30 mouse cellular contexts compared by ENCODE assay signal in the genomic region with DNA sequence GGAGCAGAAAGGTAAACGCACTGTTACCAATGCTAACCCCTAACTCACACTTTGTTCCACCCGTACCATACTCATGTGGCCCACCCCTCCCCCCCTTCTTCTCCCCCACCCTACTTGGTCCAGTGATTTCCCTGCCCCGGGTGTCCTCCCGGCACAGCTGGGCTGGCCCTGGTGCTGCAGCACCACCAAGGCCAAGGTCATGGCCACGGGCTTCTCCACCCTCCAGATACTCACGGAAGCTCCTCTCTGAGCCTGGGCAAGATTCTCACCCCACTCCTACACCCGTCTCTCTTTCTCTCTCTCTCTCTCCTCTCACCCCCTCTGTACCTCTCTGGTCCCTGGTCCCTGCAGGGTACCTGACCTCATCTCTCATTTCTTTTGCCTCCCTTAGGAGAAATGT. TPM values are rescaled to one million over a fixed set of nuclear protein-coding genes. Genes with fewer than 3 reads are reported as not detected.
DNase-seq lines count a peak whose midpoint lies in the region; ATAC-seq lines count a peak whose summit lies in the region.
"Had no signal": no experiment of that assay in that cellular context is flagged by ENCODE, and none has a peak within 500 bp of the region (broad histone marks: within the 10 kb centered on the region; RNA-seq: fewer than 3 reads in every experiment).

No protein-coding gene starts in this region.

- 0 out of 2 replicates have a peak overlapping the region, but pooled peaks have one; percentile 8 for H3K9ac ChIP-seq in kidney, embryonic 16.5 days (replicated peaks; ENCODE audit: low read length)
- no peak overlapping the region for H3K9ac ChIP-seq in intestine, embryonic 15.5 days
- H3K9ac ChIP-seq: forebrain, postnatal 0 days; heart, embryonic 12.5 days; hindbrain, embryonic 13.5 days; limb, embryonic 15.5 days; liver, embryonic 13.5 days had no signal

- no peaks in the 10 kb centered on the region for H3K9me3 ChIP-seq in kidney, embryonic 16.5 days (ENCODE audit: low read length)
- no peaks in the 10 kb centered on the region for H3K9me3 ChIP-seq in intestine, embryonic 15.5 days
- H3K9me3 ChIP-seq: embryonic facial prominence, embryonic 13.5 days; forebrain, embryonic 10.5 days; G1E; heart, embryonic 12.5 days; hindbrain, embryonic 13.5 days; limb, embryonic 10.5 days; limb, embryonic 15.5 days; liver, embryonic 13.5 days had no signal

- no peak overlapping the region for H3K4me2 ChIP-seq in kidney, embryonic 16.5 days (replicated peaks; ENCODE audit: low read depth, low read length)
- H3K4me2 ChIP-seq in intestine, embryonic 15.5 days (replicated peaks) = no peak overlapping the region
- H3K4me2 ChIP-seq: embryonic facial prominence, embryonic 13.5 days; heart, embryonic 12.5 days; hindbrain, embryonic 13.5 days; limb, embryonic 15.5 days; liver, embryonic 13.5 days had no signal

- 36% methylated on average over 7 of the region's 7 CpGs for WGBS in kidney, embryonic 16.5 days
- 74% methylated on average over 7 of the region's 7 CpGs for WGBS in intestine, embryonic 15.5 days

- peaks cover 44% of the 10 kb centered on the region for H3K36me3 ChIP-seq in kidney, embryonic 16.5 days (ENCODE audit: insufficient read depth, low read length)
- H3K36me3 ChIP-seq in intestine, embryonic 15.5 days = peaks cover 20% of the 10 kb centered on the region

- intact Hi-C loops in gastrocnemius, postnatal 14 days (cut with DNase I; ENCODE audit: low total_unique reads) = no loop called here
- intact Hi-C loops in gastrocnemius, postnatal 36 days (cut with DNase I) = no loop called here

- H3K4me3 ChIP-seq in kidney, embryonic 16.5 days (ENCODE audit: low read length) = no peak overlapping the region
- H3K4me3 ChIP-seq in intestine, embryonic 15.5 days (replicated peaks) = no peak overlapping the region
- H3K4me3 ChIP-seq: embryonic facial prominence, embryonic 13.5 days; forebrain, embryonic 10.5 days; heart, embryonic 12.5 days; hindbrain, embryonic 13.5 days; limb, embryonic 10.5 days; limb, embryonic 15.5 days; liver, embryonic 13.5 days had no signal

- DNase-seq in gastrocnemius, postnatal 14 days = peak; percentile 7
- DNase-seq in gastrocnemius, postnatal 36 days = no peak
- DNase-seq in kidney, adult 11 months = no peak
- peak; percentile 77 for DNase-seq in adrenal gland, postnatal 10 days
- DNase-seq in testis, postnatal 10 days (ENCODE audit: low spot score) = peak; percentile 77
- DNase-seq in thymus, postnatal 25 days = no peak
- DNase-seq: cerebellum, adult 11-12 months; cerebellum, postnatal 10 days; forebrain, postnatal 0 days; gastrocnemius, postnatal 10 days; heart, adult 18-20 months; heart, postnatal 4 days; layer of hippocampus, adult 9-11 months; liver, embryonic 13.5 days; lung, adult 18-20 months; lung, postnatal 10 days; midbrain, embryonic 14.5 days; right cerebral cortex, postnatal 4 days had no signal

- no peak overlapping the region for H3K27ac ChIP-seq in kidney, embryonic 16.5 days (ENCODE audit: low read length)
- H3K27ac ChIP-seq in intestine, embryonic 15.5 days = no peak overlapping the region
- H3K27ac ChIP-seq: embryonic facial prominence, embryonic 13.5 days; hindbrain, embryonic 13.5 days; limb, embryonic 15.5 days; liver, embryonic 13.5 days; macrophage; stomach, postnatal 0 days had no signal

- no peaks in the 10 kb centered on the region for H3K27me3 ChIP-seq in kidney, embryonic 16.5 days (ENCODE audit: insufficient read depth, low read length)
- no peaks in the 10 kb centered on the region for H3K27me3 ChIP-seq in intestine, embryonic 15.5 days (replicated peaks)
- H3K27me3 ChIP-seq: embryonic facial prominence, embryonic 13.5 days; heart, embryonic 12.5 days; hindbrain, embryonic 13.5 days; limb, embryonic 15.5 days; liver, embryonic 13.5 days had no signal

- H3K4me1 ChIP-seq in kidney, embryonic 16.5 days (ENCODE audit: insufficient read depth, low read length) = peaks cover 17% of the 10 kb centered on the region
- H3K4me1 ChIP-seq in intestine, embryonic 15.5 days (replicated peaks) = no peaks in the 10 kb centered on the region
- H3K4me1 ChIP-seq: embryonic facial prominence, embryonic 13.5 days; forebrain, embryonic 10.5 days; heart, embryonic 12.5 days; hindbrain, embryonic 13.5 days; limb, embryonic 15.5 days; liver, embryonic 13.5 days had no signal

- ATAC-seq in kidney, embryonic 16.5 days (ENCODE audit: low FRiP score, low TSS enrichment) = no peak
- no peak for ATAC-seq in intestine, embryonic 15.5 days
- ATAC-seq: forebrain, postnatal 0 days; intestine, postnatal 0 days had no signal

RNA-seq across cellular contexts. Expression of a gene that starts 26.4 kb away (rescaled TPM):
- total RNA-seq in gastrocnemius, postnatal 14 days (2021) = 10 to 100 TPM; 16.2 to 17.2 TPM
- 10 to 100 TPM; 20.8 to 26.0 TPM for total RNA-seq in gastrocnemius, postnatal 36 days (2021)
- polyA plus RNA-seq in kidney, embryonic 16.5 days (2015; fragmentation: Nextera tagmentation; extraction: Ambion mirVana) = 17.8 and 19.6 TPM in 2 replicates
- 10 to 100 TPM; 48.7 to 60.4 TPM for total RNA-seq in adrenal gland, postnatal 10 days (2021)
- 11.0 and 13.4 TPM in 2 replicates for polyA plus RNA-seq in intestine, embryonic 15.5 days (2015; fragmentation: Nextera tagmentation; extraction: Ambion mirVana)

RNA-seq across cellular contexts. Expression of a gene that starts 28.7 kb away (rescaled TPM):
- total RNA-seq in gastrocnemius, postnatal 14 days (2021) = under 1 TPM; 0.11 to 0.14 TPM
- total RNA-seq in gastrocnemius, postnatal 36 days (2021) = under 1 TPM; 0.27 to 0.56 TPM
- 0.85 and 1.0 TPM in 2 replicates for polyA plus RNA-seq in kidney, embryonic 16.5 days (2015; fragmentation: Nextera tagmentation; extraction: Ambion mirVana)
- total RNA-seq in adrenal gland, postnatal 10 days (2021) = under 1 TPM; 0.51 to 0.88 TPM
- 0.44 and 0.47 TPM in 2 replicates for polyA plus RNA-seq in intestine, embryonic 15.5 days (2015; fragmentation: Nextera tagmentation; extraction: Ambion mirVana)

RNA-seq across cellular contexts. Expression of a gene that starts 29.0 kb away (rescaled TPM):
- 1 to 10 TPM; 2.0 to 3.1 TPM for total RNA-seq in gastrocnemius, postnatal 14 days (2021)
- total RNA-seq in gastrocnemius, postnatal 36 days (2021) = under 1 TPM; 0.42 to 0.71 TPM
- polyA plus RNA-seq in kidney, embryonic 16.5 days (2015; fragmentation: Nextera tagmentation; extraction: Ambion mirVana) = 58.2 and 65.1 TPM in 2 replicates
- total RNA-seq in adrenal gland, postnatal 10 days (2021) = 10 to 100 TPM in 1 of 2 experiments, 1 to 10 TPM in 1; 9.2 to 12.1 TPM
- 57.8 and 60.9 TPM in 2 replicates for polyA plus RNA-seq in intestine, embryonic 15.5 days (2015; fragmentation: Nextera tagmentation; extraction: Ambion mirVana)

RNA-seq across cellular contexts. Expression of a gene that starts 46.5 kb away (rescaled TPM):
- total RNA-seq in gastrocnemius, postnatal 14 days (2021) = 100 to 1,000 TPM; 319 to 324 TPM
- total RNA-seq in gastrocnemius, postnatal 36 days (2021) = 100 to 1,000 TPM; 148 to 165 TPM
- polyA plus RNA-seq in kidney, embryonic 16.5 days (2015; fragmentation: Nextera tagmentation; extraction: Ambion mirVana) = 105 and 143 TPM in 2 replicates
- 100 to 1,000 TPM; 253 to 325 TPM for total RNA-seq in adrenal gland, postnatal 10 days (2021)
- polyA plus RNA-seq in intestine, embryonic 15.5 days (2015; fragmentation: Nextera tagmentation; extraction: Ambion mirVana) = 115 and 121 TPM in 2 replicates

Comparison
In these comparisons a context has a peak if more than half of its experiments do, and no peak if none do; other contexts are left out.
1. DNase-seq: peak in gastrocnemius, postnatal 14 days (single experiment), adrenal gland, postnatal 10 days (single experiment) and testis, postnatal 10 days (single experiment); none in gastrocnemius, postnatal 36 days (0 of 2), kidney, adult 11 months (single experiment) and thymus, postnatal 25 days (single experiment).